Mouse (Mus musculus) liver, postnatal 0 days (tissue): ENCODE data around the gene Cemip2. TPM values are rescaled to one million over a fixed set of nuclear protein-coding genes. Genes with fewer than 3 reads are reported as not detected.

ENCODE experiments used
- ATAC-seq: fragments of 200-750 bp; cut with Nextera tagmentation; 2 replicates; pipeline ENCODE4 v1.8.0; 2017; ENCODE audit warnings: mild to moderate bottlenecking, moderate library complexity
- DNase-seq: peaks from one replicate; pipeline ENCODE4 v3.0.0-alpha.2; 2016
- H3K27ac ChIP-seq: fragments of 300-500 bp; sonication (generic); 2 replicates; pipeline ENCODE4 v1.5.1; 2014; ENCODE audit warnings: antibody characterized with exemption, moderate library complexity, mild to moderate bottlenecking, low read depth
- H3K27me3 ChIP-seq: fragments of 300-500 bp; sonication (generic); 2 replicates; pipeline ENCODE4 v1.6.1; 2014; ENCODE audit warnings: low read length, control low read depth, mixed read lengths; ENCODE audit not compliant: insufficient read depth
- H3K36me3 ChIP-seq: fragments of 300-500 bp; sonication (generic); replicated peaks from 2 replicates; pipeline ENCODE4 v1.6.1; 2014; ENCODE audit warnings: mild to moderate bottlenecking, control low read depth, low read length, moderate library complexity, mixed read lengths; ENCODE audit not compliant: insufficient read depth
- H3K4me1 ChIP-seq: fragments of 300-500 bp; sonication (generic); 2 replicates; pipeline ENCODE4 v1.6.1; 2014; ENCODE audit warnings: antibody characterized with exemption, mild to moderate bottlenecking, control low read depth; ENCODE audit not compliant: insufficient read depth
- H3K4me2 ChIP-seq: fragments of 300-500 bp; sonication (generic); 2 replicates; pipeline ENCODE4 v1.6.1; 2014; ENCODE audit warnings: low read depth, mild to moderate bottlenecking, low read length, moderate library complexity, mixed read lengths
- H3K4me3 ChIP-seq: fragments of 300-500 bp; sonication (generic); 2 replicates; pipeline ENCODE4 v1.5.1; 2014; ENCODE audit warnings: low read depth, low read length
- H3K9ac ChIP-seq: fragments of 300-500 bp; sonication (generic); replicated peaks from 2 replicates; pipeline ENCODE4 v1.6.1; 2014; ENCODE audit warnings: mild to moderate bottlenecking, moderate library complexity
- H3K9me3 ChIP-seq: fragments of 300-500 bp; sonication (generic); 2 replicates; pipeline ENCODE4 v1.6.1; 2016; ENCODE audit warnings: mild to moderate bottlenecking, control low read depth, low read length, mixed read lengths
- CTCF ChIP-seq: sonication (generic); IDR thresholded peaks from 2 replicates; pipeline ENCODE4 v1.5.1; 2016; ENCODE audit warnings: antibody characterized with exemption, low read depth
- EP300 ChIP-seq: IDR thresholded peaks from 2 replicates; pipeline ENCODE4 v1.6.1; 2016; ENCODE audit warnings: antibody characterized with exemption, low read depth, mild to moderate bottlenecking
- WGBS: fragments of 180-500 bp; shearing (Covaris S2); extraction: QIAGEN DNeasy Blood & Tissue Kit; methylation state at CpG from one replicate; pipeline ENCODE4 v1.1.7; 2014; ENCODE audit not compliant: insufficient replicate concordance; 5-methylcytosine and 5-hydroxymethylcytosine counted together
- polyA plus RNA-seq: library from polyadenylated mRNA; unstranded; fragments of >200 nt; fragmentation: Nextera tagmentation; extraction: Ambion mirVana; gene quantifications from 2 replicates; pipeline ENCODE4 v1.2.1, GENCODE M21; 2015

The Cemip2 gene
- polyA plus RNA-seq, 1 experiment from 2014 or later, result 6.6 TPM

GRCm38 (mm10) chr19:21789676-21790075 is 11.5 kb downstream of the Cemip2 start:
- ATAC-seq, result no peak
- DNase-seq, result no peak
- H3K9me3 ChIP-seq, result no peaks in the 10 kb centered on the region
- H3K9ac ChIP-seq, result no peak overlapping the region
- H3K4me3 ChIP-seq, result no peak overlapping the region
- H3K27me3 ChIP-seq, result no peaks in the 10 kb centered on the region
- no peak for TF ChIP-seq CTCF
- TF ChIP-seq EP300, result no peak
- whole genome bisulfite sequencing, result 77% methylated on average over 6 of the region's 6 CpGs
- H3K36me3 ChIP-seq, result peaks cover 12% of the 10 kb centered on the region
- H3K27ac ChIP-seq, result no peak overlapping the region
- peaks cover 10% of the 10 kb centered on the region for H3K4me1 ChIP-seq
- H3K4me2 ChIP-seq, result no peak overlapping the region

- H3K36me3 ChIP-seq, result peaks cover 18% of the 10 kb centered on the region
- H3K4me3 ChIP-seq, result no peak overlapping the region
- H3K27me3 ChIP-seq, result no peaks in the 10 kb centered on the region
- ATAC-seq (no peak), DNase-seq (no peak)
- TF ChIP-seq EP300, result no peak
- TF ChIP-seq CTCF, result no peak
- H3K4me2 ChIP-seq, result no peak overlapping the region
- WGBS, result 69% methylated on average over 3 of the region's 3 CpGs
- no peak overlapping the region for H3K27ac ChIP-seq
- 0 out of 2 replicates have a peak, but pooled peaks cover 2% of the 10 kb centered on the region for H3K4me1 ChIP-seq
- H3K9me3 ChIP-seq, result no peaks in the 10 kb centered on the region
- H3K9ac ChIP-seq, result no peak overlapping the region
Observed at GRCm38 (mm10) chr19:21791386-21791785, 13.2 kb downstream of the Cemip2 start.

GRCm38 (mm10) chr19:21791826-21792225 is 13.7 kb downstream of the Cemip2 start:
- H3K4me3 ChIP-seq, result no peak overlapping the region
- no peak for DNase-seq
- no peak for TF ChIP-seq EP300
- H3K4me1 ChIP-seq, result 0 out of 2 replicates have a peak, but pooled peaks cover 2% of the 10 kb centered on the region
- H3K36me3 ChIP-seq, result peaks cover 18% of the 10 kb centered on the region
- H3K9me3 ChIP-seq, result no peaks in the 10 kb centered on the region
- no peak overlapping the region for H3K9ac ChIP-seq
- no peak overlapping the region for H3K4me2 ChIP-seq
- ATAC-seq, result no peak
- WGBS, result 80% methylated on average over 4 of the region's 4 CpGs
- H3K27me3 ChIP-seq, result no peaks in the 10 kb centered on the region
- H3K27ac ChIP-seq, result no peak overlapping the region

- TF ChIP-seq EP300 (no peak), CTCF (no peak)
- DNase-seq (no peak), ATAC-seq (no peak)
- 88% methylated on average over 26 of the region's 26 CpGs for WGBS
- Histone ChIP-seq H3K4me1 (0 out of 2 replicates have a peak, but pooled peaks cover 2% of the 10 kb centered on the region), H3K9me3 (no peaks in the 10 kb centered on the region), H3K27ac (no peak overlapping the region), H3K4me2 (no peak overlapping the region), H3K27me3 (no peaks in the 10 kb centered on the region), H3K36me3 (peaks cover 24% of the 10 kb centered on the region), H3K4me3 (no peak overlapping the region), H3K9ac (no peak overlapping the region)
Observed at GRCm38 (mm10) chr19:21792587-21793175, 14.5 kb downstream of the Cemip2 start.

- ATAC-seq (no peak), DNase-seq (no peak)
- no peak overlapping the region for H3K9ac ChIP-seq
- H3K4me1 ChIP-seq, result no peaks in the 10 kb centered on the region; the same call in 1 of the 2 replicates
- TF ChIP-seq CTCF (no peak), EP300 (no peak)
- H3K36me3 ChIP-seq, result peaks cover 34% of the 10 kb centered on the region
- no peak overlapping the region for H3K4me3 ChIP-seq
- WGBS, result 87% methylated on average over 3 of the region's 3 CpGs
- no peak overlapping the region for H3K4me2 ChIP-seq
- no peak overlapping the region for H3K27ac ChIP-seq
- H3K27me3 ChIP-seq, result no peaks in the 10 kb centered on the region
- no peaks in the 10 kb centered on the region for H3K9me3 ChIP-seq
Observed at GRCm38 (mm10) chr19:21794569-21794968, 16.4 kb downstream of the Cemip2 start.

GRCm38 (mm10) chr19:21796333-21796732 is 18.2 kb downstream of the Cemip2 start:
- WGBS, result 47% methylated on average over 5 of the region's 5 CpGs
- Histone ChIP-seq H3K9me3 (no peaks in the 10 kb centered on the region), H3K9ac (no peak overlapping the region), H3K4me3 (no peak overlapping the region), H3K4me1 (peaks cover 3% of the 10 kb centered on the region; the same call in 1 of the 2 replicates), H3K27ac (no peak overlapping the region), H3K36me3 (peaks cover 43% of the 10 kb centered on the region), H3K27me3 (no peaks in the 10 kb centered on the region), H3K4me2 (no peak overlapping the region)
- TF ChIP-seq CTCF (no peak), EP300 (no peak)
- ATAC-seq (no peak), DNase-seq (no peak)
